Mouse (Mus musculus) kidney, adult 9 months (tissue): ENCODE measurements around the gene Mre11a.
"Not testable (repeated sequence)": the region's sequence is repeated elsewhere in the genome, so short reads cannot be mapped to it uniquely, and the experiment has no call there.

Experiments
- DNase-seq: peaks from one replicate; pipeline ENCODE4 v3.0.0; 2022

Mre11a gene

DNA sequence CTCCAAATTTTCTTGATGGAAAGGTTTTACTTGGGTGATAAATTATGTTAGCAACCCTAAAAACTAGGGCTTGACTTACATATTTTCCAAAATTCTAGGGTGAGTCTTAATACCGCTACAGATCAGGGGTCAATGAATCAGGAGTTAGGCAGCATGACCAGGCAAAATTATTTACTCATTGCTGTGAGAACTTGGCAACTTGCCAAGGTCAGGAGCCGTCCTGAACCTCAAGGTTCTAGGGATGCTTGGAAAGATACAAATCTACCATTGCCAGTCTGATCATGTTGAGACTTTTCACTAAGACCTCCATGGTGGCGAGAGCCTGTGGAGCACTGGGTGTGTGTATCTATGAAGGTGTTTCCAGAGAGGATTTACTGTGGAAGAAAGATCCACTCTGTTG is 87.1 kb downstream of the Mre11a start:
- no peak for DNase-seq

DNA sequence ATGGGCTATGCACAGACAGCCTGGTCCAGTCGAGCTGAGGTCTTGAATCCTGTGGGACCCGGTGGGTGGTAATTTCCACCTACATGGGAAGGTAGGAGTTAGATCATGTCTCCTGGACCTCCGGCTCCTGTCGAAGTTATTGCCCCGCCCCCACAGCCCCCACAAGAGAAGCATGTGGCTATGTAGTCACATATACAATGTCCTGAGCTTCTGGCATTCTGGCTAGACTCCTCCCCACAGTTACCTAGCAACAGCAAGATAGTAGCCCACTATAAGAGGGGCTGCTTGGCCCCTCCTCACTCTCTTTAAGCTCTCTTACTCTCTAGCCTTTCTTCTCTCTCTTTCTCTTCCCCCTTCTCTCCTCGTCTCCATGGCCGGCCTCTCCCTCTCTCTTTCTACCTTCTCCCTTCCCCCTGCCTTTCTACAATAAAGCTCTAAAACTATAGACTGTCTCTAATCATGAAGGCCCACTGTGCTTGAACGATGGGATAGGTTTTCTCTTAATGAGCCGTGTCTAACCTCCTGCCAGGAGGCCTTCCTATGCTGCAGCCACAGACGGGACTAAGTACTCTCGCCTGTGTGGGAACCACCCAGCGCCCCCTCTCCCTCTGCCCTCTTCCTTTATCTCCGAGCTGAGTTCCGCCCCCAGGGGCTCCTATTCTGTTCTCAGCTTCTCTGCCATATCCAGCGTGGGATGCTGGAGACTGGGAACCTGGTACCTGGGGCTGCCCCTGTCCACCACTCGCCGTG is 87.9 kb downstream of the Mre11a start:
- DNase-seq = no peak

GRCm38 (mm10) chr9:14875743-14876507 is 91.5 kb downstream of the Mre11a start:
- no peak for DNase-seq

DNA sequence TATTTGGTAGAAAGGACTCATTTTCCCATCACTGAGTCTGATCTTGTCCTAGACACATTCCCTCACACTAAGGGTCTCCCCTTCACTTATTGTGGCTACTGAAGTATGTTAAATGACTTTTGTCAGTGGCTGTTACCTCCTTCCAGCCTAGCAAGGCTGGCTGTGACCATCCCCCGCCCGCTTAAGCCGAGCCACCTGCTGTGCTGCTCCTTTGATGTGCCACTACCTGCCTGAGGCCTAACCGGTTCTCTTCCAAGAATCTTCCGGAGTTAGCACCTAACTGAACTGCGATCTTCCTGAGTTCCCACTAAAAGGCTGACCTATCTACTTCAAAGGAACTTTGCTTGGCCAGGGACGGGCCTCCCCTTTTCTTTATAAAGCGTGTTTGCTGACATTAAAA is 92.1 kb downstream of the Mre11a start:
- not testable (repeated sequence) for DNase-seq

DNA sequence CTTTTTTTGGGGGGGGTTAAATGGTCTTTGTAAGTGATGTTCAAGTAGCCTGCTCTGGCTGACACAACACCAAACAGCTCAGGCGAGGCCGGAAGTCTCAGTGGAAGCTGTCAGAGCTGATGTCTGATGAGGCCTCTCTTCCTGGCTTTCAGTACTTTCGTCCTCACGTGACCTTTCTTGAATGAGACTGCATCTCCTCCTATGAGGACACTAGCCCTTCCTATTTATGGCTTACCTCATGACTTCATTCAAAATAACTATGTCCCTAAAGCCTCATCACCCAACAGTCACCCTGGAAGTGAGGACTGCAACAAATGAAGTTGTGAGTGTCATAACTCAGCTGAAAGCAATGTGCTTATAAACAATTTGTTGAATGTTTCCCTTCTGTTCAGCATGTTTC is 100.2 kb downstream of the Mre11a start:
- DNase-seq = no peak

- DNase-seq = no peak
These were observed 100.7 kb downstream of the Mre11a start for GRCm38 (mm10) chr9:14885151-14885550.

- no peak for DNase-seq
These were observed 101.5 kb downstream of the Mre11a start for GRCm38 (mm10) chr9:14885954-14886353.
